Mouse (Mus musculus): ENCODE results near the gene Nkd1.

GRCm38 (mm10) chr8:88618612-88619011, 97.5 kb downstream of the Nkd1 start:
- TF ChIP-seq GATA1 (IDR thresholded peaks at IDR 0.05; ENCODE audit: borderline replicate concordance, low read length) (no peak), CTCF (IDR thresholded peaks at IDR 0.05; ENCODE audit: low read depth, low read length) (no peak)
